Mouse (Mus musculus): ENCODE data around the gene Ccne1. TPM values are rescaled to one million over a fixed set of nuclear protein-coding genes. Genes with fewer than 3 reads are reported as not detected.

Ccne1 gene
- 1.5 TPM for total RNA-seq (2023)

DNA sequence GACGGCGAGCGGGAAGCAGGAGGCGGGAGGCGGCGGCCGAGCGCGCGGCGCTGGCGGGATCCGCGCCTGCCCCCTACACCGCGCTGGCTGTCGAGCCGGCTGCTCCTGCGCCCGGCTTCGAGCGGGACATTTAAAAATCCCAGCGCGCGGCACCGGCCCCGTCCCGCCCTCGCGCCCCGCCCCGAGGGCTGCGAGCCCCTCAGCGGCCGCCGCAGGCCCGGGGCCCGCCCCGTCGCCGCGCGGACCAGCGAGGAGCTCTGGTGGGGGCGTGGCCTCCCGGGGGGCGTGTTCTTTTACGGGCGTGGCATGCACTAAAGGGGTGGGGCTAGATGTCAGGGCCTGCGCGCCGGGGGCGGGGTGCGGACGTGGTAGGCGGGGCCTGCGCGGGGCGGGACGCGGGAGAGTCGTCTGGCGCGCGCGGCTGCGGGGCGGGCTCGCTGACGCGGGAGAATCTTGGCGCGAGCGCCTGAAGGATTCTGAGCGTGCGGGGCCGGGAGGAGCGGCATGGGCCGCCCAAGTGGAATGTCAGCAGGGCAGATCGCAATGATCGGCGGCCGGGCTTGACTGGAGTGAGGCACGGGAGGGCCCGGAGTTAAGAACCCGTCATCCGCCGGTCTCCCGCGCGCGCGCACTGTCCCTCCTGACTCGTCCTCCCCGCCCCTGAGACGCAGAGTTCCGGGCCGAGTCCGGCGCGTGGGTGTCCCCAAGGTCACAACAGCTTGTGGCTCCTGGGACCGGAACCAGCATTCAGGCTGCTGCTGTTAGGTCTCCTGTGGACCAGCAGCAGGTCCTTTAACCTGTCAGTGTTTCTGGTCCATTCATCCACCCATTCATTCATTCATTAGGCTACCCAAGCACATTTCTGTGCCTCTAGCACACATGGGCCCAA, at the start of gene Ccne1:
Gene Ccne1, minus strand, starts transcription at position 164 of the 889 bp plus-strand sequence.

Other genes with a start within 250 kb of the Ccne1 start
- gene Uri1, start 84.0 kb downstream of the Ccne1 start, total RNA-seq (2023): 37.8 TPM
- gene 1600014C10Rik, start 75.7 kb upstream of the Ccne1 start, total RNA-seq (2023): 23.2 TPM
- gene Plekhf1, start 120.5 kb upstream of the Ccne1 start, total RNA-seq (2023): not detected
- 54.5 TPM for gene Pop4, start 163.9 kb upstream of the Ccne1 start, total RNA-seq (2023)